Mouse (Mus musculus): ENCODE measurements around the gene Six5.
"Not testable (repeated sequence)": the region's sequence is repeated elsewhere in the genome, so short reads cannot be mapped to it uniquely, and the experiment has no call there.

The Six5 gene

GRCm38 (mm10) chr7:19094471-19094825 is at the start of gene Six5:
Six5 (plus strand) TSS chr7:19094594.
- no peak for DNase-seq

- DNase-seq: no peak
Observed at GRCm38 (mm10) chr7:19044616-19045015, 49.8 kb upstream of the Six5 start.

GRCm38 (mm10) chr7:19046286-19047069 is 47.9 kb upstream of the Six5 start:
- DNase-seq: no peak

GRCm38 (mm10) chr7:19048006-19048527 is 46.3 kb upstream of the Six5 start:
- DNase-seq: no peak

- no peak for DNase-seq
Observed at GRCm38 (mm10) chr7:19049252-19049651, 45.1 kb upstream of the Six5 start.

- DNase-seq: no peak
Observed at GRCm38 (mm10) chr7:19050172-19050571, 44.2 kb upstream of the Six5 start.

GRCm38 (mm10) chr7:19051161-19051560 is 43.2 kb upstream of the Six5 start:
- DNase-seq: no peak

- DNase-seq: no peak
Observed at GRCm38 (mm10) chr7:19052345-19053135, 41.9 kb upstream of the Six5 start.

- no peak for DNase-seq
Observed at GRCm38 (mm10) chr7:19053136-19053532, 41.3 kb upstream of the Six5 start.

- peak; percentile 41 for DNase-seq
Observed at GRCm38 (mm10) chr7:19054047-19054776, 40.2 kb upstream of the Six5 start, which contains the start of gene Rsph6a. Rsph6a (plus strand) TSS chr7:19054690.

GRCm38 (mm10) chr7:19054777-19055076 is 39.7 kb upstream of the Six5 start:
- DNase-seq: no peak

GRCm38 (mm10) chr7:19055108-19055507 is 39.3 kb upstream of the Six5 start:
- DNase-seq: no peak

- DNase-seq: no peak
Observed at GRCm38 (mm10) chr7:19057405-19057804, 37.0 kb upstream of the Six5 start.

GRCm38 (mm10) chr7:19065896-19066295 is 28.5 kb upstream of the Six5 start:
- no peak for DNase-seq

GRCm38 (mm10) chr7:19067063-19067462 is 27.3 kb upstream of the Six5 start:
- no peak for DNase-seq

GRCm38 (mm10) chr7:19067935-19068334 is 26.5 kb upstream of the Six5 start:
- DNase-seq: no peak

GRCm38 (mm10) chr7:19068707-19069106 is 25.7 kb upstream of the Six5 start:
- DNase-seq: peak; percentile 78

- DNase-seq: no peak
Observed at GRCm38 (mm10) chr7:19069500-19069899, 24.9 kb upstream of the Six5 start.

- DNase-seq: not testable (repeated sequence)
Observed at GRCm38 (mm10) chr7:19071024-19071423, 23.4 kb upstream of the Six5 start.

GRCm38 (mm10) chr7:19073504-19073903 is 20.9 kb upstream of the Six5 start:
- no peak for DNase-seq

- DNase-seq: no peak
Observed at GRCm38 (mm10) chr7:19074494-19074893, 19.9 kb upstream of the Six5 start.

- no peak for DNase-seq
Observed at GRCm38 (mm10) chr7:19075231-19075630, 19.2 kb upstream of the Six5 start.

Measured in kidney, postnatal 14 days (tissue).